Mouse (Mus musculus): ENCODE results near the gene Acr.

The Acr gene

DNA sequence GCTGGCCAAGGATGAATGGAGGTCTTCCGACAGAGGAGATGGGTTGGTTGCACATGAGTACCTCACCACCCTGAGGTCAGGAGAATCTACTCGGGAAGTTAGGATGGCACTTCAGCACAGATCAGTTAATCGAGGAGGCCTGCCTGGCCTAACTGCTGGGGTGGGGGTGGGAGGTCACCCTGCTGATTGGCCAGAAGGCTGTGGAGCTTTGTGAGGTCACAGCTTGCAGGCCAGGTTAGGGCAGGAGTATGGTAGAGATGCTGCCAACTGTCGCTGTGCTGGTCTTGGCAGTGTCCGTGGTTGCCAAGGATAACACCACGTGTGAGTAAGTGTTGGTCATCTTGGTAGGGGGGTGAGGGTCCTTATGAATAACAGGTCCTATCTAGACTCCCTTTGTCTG, at the start of gene Acr:
TSS of gene Acr (plus strand) at position 213 of the 400 bp plus-strand sequence.
- no peak for DNase-seq (ENCODE audit: low spot score in 2 of 2)

DNA sequence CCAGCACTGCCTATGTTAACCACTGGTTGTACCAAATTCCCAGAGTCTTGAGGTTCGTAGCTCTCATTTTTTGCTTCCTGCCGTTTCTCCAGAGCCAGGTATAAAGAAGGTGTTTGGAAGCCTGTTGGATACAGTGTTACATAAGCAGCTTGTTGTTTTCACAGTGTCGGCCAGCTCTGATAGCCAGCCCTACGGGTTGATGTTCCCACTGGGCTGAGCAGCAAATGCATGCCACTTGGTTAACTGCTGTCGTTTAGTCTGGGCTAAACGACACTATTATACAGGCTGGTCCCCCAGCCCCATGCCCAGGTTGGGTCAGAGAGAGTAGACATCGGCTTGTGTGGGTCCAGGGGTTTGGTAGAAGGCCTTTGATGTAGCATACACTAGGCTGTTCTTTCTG, 46.2 kb upstream of the Acr start:
- no peak for DNase-seq (ENCODE audit: low spot score in 2 of 2)

DNA sequence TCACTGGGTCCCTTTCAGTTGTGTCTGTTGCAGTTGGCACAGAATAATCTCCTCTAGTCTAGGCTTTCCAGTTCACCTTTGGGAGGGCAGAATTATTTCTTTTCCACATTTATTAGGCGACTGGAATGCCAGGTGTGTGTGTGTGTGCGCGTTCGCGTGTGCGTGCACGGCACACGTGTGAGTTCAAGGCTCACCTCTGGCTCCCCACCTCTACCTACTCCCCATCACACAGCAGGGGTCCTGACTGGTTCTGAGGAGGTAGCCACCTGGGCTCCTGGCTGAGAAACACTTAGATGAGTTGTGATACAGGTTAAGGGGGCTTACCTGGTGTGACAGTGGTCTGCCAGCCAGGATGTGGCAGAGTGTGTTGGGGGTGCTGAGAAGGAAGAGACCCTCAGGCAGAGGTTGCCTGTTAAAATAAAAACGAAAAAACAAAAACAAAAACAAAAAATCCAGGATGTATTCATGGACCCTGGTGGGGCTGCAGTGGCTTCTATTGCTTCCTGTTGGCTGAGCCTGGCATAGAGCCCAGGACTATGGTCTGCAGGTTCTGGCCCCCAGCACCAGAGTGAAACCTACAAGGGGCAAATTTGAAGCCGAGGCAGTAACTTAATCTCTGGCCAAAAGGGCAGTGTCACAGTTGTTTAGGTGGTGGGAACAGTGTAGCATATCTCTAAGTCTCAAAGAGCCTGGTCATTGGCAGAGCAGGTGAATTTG, 45.4 kb upstream of the Acr start:
- DNase-seq (ENCODE audit: low spot score in 2 of 2): no peak

DNA sequence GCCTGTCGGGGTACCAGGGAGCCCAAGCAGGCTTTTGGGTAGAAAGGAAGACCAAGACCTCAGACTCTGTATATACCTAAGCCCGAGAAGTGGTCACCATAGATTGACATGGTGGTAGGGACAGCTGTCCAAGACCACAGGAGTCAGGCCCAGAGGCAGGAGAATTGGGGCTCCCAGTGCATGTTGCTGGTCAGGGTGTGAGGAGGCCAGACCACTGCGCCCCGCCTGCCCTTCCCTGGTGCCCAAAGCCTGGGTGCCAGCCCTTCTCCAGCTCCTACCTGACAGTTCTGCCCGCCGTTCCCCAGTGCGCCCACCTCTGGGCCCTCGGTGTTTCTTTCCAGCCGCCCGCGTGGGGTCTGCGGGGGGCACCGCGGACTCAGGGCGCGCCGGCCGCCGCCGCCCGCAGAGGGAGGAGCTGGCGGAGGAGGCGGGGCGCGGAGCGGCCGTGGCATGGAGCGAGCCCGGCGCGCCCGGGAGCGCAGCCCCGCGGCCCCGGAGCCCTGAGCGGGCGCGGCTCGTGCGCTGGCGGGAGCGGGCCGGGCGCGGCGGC, 44.8 kb upstream of the Acr start:
- no peak for DNase-seq (ENCODE audit: low spot score in 2 of 2)

DNA sequence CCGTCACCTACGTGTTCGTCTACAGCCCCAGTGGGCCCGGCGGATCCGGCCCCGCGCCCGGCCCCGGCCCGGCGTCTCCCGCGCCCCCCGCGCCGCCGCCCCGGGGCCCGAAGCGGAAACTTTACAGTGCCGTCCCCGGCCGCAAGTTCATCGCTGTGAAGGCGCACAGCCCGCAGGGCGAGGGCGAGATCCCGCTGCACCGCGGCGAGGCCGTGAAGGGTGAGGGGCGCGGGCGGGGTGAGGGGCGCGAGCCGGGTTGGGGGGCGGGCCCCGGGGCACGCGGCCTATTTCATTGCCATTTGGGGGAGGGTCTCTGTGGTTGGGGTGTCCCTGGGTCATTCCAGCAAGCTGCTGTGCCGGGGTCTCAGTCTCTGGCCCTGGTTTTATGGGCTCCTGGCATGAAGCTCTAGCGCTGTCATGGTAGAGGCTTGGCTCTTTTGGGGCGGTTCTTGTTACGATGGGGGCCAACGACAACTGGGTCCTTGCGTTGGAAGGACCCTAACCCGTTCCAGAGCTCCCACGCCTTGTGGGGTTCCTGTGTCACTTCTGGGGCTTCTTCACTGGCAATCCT, 44.0 kb upstream of the Acr start:
- no peak for DNase-seq (ENCODE audit: low spot score in 2 of 2)

DNA sequence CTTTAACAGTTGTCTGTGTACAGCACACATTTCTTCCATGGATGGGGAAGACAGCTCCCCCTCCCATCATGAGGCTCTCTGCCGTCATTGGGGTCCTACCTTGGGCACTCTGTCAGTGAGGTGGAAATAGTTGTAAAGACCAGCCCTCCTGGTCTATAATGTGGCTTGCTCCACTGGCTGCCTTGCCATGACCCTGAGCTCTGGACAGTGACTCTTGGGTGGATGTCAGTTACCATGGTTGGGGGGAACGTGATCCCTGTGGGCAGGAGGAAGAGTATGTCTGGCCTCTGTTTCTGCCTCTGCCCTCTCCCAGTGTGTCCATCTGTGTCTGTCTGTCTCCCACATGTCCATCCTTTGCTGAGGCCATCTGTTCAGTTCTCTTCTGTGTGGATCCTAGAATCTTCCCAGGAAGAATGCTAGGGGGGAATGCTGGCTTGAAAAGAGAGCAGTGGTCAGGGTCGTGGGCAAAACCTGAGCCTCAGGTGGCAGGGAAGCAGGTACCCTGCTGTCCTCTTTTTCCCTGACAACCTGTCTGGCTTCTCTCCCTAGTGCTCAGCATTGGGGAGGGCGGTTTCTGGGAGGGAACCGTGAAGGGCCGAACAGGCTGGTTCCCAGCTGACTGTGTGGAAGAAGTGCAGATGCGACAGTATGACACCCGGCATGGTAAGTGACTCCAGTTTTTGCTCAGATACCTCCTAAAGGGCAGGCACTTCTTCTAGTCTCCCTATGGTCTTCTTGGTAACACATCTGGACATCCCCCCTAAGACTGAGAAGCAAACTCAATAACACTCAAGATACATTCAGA, 43.3 kb upstream of the Acr start:
- no peak for DNase-seq (ENCODE audit: low spot score in 2 of 2)

DNA sequence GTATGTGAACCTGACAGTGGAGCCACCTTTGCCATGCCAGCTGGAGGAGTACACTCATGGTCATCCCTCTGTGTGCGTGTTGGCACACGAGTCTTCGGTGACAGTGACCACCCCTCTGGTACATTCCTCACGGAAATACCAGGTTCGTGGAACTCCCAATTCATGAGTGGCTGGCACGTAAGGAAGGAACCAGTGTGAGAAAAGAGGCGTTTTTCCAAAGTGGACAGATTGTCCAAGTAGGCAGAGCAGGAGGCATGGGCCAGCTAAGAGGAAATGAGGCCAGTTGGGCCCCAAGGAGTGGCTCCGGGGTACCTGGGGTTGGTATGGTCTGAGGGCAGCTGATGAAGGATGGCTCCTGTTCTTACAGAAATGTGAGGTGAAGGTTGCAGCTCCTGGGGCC, 42.7 kb upstream of the Acr start:
- DNase-seq (ENCODE audit: low spot score in 2 of 2): no peak

DNA sequence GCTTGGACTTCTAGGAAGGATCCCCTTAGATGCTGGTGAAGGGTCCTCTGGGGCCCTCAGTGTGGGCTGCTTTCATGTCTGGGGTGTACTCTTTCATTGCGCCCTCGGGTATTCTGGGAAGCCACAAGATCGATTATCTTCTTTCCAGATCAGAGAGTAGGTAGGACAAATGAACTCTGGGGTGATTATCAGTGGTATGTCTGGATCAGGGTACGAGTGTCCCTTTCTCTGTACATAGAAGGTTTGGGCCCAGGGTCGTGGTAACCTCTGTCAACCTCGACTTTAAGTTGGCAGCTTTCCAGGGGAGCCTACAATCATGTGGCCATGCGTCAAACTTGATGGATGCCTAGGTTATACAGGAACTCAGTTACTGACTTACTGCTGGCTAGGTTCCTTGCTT, 42.2 kb upstream of the Acr start:
- no peak for DNase-seq (ENCODE audit: low spot score in 2 of 2)

DNA sequence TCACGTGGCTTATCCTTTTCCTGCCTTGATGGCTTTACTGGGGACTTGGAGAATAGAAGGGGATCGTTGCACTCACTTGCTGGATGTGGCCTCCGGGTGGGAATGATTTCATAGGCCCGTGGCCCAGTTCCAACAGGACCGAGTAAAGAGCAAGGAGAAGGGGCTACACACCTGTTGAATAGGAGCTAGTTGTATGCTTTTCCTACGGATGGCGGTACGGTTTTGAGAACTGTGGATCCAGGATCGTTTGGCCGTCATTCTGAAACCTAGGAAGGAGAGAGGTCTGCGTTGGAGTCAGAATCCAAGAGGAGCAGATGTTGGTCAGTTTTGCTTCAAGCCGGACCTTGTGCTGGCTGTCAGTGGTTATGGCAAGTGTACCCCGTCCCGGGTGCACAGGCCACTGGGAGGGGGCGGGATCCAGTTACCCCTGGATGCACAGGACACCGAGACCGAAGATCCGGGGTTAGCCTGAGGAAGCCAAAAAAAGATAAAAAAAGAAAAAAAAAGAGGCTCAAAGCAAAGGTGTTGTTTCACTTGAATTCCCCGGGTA, 41.3 kb upstream of the Acr start:
- DNase-seq (ENCODE audit: low spot score in 2 of 2): no peak

DNA sequence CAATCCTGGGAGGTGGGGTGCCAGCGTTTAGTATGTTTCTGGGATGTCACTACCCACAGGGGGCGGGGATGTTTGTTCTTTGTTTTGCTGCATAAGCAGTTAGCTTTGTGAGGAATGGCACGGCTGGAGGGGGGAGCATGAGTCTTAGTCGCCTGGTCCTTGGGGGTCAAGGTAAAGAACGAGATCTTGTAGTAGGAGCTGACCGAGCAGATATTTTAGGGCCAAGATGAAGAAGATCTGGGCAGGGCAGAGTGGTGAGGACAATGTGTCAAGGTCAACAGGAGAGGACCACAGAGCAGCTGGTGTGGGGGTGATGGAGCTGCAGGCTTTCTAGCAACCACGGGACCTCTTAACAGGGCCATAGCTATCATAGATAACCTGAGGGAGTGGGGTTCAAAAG, 40.7 kb upstream of the Acr start:
- DNase-seq (ENCODE audit: low spot score in 2 of 2): no peak

DNA sequence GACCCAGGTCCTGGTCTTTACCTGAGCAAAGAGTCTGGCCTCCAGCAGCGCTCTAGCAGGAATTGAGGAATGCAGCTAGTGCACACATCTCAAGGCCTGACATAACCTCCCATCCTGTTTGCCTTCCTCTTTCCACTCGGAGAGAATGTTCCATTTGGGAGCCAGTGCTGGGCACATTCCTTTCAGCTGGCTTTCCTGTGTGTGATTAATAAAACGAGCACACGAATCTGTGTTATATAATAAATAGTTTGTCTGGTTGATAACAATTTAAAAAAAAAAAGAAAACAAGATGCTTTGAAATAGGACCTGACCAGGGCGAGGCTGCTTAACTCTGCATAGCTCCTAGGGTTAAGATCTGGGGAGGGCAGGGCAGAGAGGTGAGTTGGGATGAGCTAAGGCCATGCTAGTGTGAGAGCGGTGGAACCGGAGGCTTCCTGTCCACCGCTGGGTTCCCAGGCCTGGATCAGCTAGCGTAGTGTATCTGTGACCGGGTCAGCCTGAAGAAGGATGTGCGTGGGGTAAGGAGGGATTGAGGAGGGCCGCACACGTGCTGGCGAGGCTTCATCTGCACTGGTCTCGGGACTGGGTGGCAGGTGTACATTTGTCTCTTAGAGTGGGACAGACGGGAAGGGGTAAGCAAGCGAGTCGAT, 39.8 kb upstream of the Acr start:
- DNase-seq (ENCODE audit: low spot score in 2 of 2): no peak

DNA sequence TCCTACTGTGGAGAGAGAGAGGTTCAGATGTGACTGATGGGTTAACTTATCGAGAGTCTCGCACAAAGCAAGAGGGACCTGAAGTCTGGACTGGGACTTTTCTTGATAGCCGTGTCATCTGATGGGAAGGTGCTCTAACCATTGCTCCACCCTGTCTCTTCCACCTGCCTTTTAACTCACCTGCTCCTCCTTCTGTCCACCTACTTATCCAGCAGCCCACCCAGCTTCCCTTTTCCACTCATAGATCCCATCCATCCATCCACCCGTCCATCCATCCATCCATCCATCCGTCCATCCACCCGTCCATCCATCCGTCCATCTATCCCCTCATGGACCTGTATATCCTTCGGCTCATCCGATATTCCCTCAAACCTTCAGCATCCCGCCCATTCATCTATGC, 39.2 kb upstream of the Acr start:
- no peak for DNase-seq (ENCODE audit: low spot score in 2 of 2)

DNA sequence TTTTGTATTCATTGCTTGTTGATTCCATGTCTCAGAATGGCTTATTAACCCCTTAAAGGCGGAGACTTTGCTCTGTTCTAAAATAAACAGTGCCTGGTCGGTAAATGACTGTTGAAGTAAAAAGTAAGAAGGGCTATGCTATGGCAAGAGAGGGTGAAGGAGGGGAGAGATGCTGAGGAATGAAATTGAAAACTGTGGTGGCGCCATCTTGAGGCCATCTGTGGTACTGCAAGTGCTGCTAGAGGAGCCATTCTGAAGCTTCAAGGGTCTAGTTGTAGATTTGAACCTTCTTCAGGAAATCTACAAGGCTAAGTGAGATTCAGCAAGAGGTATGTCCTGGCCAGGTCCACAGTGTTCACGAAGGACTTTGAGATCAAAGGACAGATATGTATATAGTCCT, 37.8 kb upstream of the Acr start:
- DNase-seq (ENCODE audit: low spot score in 2 of 2): peak in 1 of 2 experiments; percentile 69

DNA sequence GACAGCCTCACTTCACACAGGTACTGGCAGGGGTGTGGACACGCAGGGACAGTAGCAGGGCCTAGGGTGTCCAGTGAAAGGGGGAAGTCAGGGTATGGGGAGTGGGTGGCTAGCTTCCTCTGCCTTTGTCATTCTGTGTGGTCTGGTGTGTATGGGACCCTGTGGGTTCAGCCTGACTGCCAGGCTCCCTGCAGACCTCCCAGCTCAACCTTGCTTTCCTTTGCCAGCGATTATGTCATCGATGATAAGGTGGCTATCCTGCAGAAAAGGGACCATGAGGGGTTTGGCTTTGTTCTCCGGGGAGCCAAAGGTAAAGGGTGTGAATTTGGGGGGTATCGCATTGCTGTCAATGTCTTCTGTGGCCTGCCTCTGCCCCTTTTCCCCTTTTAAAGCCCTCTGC, 36.7 kb upstream of the Acr start:
- DNase-seq (ENCODE audit: low spot score in 2 of 2): no peak

DNA sequence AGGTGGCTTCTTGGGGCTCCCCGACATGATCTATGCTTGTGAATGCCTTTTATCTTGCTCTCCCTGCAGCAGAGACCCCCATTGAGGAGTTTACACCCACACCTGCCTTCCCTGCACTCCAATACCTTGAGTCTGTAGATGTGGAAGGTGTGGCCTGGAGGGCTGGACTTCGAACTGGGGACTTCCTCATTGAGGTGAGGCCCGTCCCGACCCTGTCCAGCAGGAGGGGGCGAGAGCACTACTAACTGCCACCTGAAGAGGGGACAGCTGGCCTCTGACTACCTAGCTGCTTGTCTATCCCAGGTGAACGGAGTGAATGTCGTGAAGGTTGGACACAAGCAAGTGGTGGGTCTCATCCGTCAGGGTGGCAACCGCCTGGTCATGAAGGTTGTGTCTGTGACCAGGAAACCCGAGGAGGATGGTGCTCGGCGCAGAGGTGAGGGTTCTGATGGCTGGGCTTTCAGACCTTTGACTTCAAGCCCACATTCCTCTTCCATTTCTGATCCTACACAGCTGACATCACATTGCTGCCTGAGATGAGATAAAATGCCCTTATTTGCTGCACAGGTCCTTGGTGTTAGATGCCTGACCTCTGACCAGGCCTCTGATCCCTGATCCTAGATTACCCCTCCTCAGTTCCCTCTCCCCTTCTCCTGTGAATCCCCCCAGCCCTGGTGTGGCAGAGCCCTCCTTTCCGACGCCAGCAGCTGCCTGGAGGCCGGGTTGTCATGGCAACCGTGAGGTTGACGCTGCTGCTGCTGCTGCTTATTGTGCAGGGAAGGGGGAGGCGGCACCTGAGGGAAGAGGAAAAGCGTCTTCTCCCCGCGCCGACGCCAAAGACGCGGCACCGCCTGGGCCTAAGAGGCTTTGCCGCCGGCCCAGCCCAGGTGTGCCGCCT, 35.9 kb upstream of the Acr start:
- peak; percentile 78 to 82 for DNase-seq (ENCODE audit: low spot score in 2 of 2)

DNA sequence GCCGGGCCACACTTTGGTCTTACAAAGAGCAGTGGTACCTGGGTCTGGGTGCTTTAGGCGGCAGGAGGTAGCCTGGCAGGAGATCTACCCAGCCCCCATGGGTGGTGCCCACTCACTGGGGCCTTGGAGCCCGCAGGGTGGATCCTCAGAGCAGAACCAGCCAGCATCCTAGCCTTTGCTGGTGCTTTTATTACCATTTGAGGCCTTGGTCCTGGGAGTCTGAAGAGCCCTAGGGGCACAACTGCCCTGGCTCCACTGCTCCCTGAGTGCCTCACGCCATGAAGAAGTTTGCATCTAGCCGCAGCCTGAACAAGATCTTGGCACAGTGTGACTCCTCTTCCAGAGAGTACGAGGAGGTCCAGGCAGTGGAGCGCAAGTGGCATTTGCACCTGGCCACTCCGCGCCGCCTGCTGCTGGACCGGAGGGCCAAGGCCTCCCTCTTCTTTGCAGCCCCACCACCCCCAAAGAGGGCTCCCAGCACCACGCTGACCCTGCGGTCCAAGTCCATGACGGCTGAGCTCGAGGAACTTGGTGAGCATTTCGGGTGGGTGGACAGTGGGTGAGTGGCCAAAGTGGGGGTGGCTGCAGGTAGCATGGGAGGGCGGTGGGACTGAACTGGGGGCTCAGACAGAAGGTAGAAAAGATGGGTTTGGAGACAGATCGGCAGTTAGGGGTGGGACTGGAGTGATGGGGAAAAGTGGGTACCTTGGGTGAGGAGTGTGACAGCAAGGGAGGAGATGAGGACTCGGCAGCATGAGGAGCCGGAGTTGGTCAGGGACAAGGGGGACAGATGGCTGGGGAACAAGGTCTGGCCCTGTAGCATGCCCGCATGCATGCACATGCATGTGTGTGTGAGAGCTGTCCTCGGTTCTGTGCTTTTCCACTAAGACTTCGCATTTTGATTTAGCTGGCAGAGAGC, 34.9 kb upstream of the Acr start:
- DNase-seq (ENCODE audit: low spot score in 2 of 2): no peak

DNA sequence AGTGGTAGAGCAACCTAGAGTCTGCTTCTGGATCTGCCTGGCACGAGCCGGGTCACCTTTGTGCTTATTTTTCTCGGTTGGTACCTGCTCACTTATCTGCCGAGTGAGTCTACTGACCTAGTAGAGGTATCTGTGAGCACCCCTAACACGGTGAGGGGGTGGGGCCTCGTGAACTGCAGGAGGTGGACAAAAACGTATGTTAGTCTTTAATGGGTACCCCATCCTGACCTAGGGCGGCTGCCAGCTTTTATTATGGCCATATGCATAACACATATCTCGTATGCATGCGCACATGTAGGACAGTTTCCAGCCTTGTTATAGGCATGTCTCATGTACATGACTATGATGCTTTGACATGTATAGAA, 34.3 kb upstream of the Acr start:
- DNase-seq (ENCODE audit: low spot score in 2 of 2): no peak

DNA sequence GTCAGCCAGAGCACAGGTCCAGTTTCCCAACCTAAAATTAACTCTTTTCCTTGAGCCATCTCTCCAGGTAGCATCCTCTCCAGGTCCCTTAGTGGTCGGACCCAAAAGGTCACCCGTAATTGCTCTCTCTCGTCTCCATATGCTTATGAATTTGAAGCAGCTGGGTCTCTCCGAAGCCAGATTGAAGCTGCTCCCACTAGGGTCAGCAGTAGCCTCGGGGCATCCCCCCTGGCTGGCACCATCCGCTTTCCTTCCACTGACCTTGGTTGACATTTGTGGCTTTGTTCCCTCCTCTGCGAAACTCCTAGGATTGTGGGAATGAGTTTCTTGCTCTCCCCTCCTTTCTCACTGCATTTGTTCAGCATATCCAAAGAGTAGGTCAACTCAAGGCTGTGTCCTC, 24.0 kb upstream of the Acr start:
- no peak for DNase-seq (ENCODE audit: low spot score in 2 of 2)

DNA sequence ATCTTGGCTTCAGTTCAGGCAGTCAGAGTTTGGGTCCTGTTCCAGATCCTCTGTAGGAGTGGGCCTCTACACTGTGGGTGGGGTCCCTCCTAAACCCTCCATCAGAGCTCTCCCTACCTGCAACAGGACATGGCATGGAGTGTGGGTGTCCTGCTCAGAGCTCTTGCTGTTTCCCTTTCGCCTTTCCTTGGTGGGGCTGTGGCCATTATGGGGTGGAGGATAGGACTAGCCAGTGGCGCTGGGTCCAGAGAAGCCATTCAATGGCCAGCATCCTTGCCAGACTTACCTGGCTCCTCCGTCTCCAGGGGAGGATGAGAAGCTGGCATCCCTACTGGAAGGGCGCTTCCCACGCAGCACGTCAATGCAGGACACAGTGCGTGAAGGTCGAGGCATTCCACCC, 20.8 kb upstream of the Acr start:
- DNase-seq (ENCODE audit: low spot score in 2 of 2): no peak

Measured in frontal cortex, postnatal 14 days (tissue).